In the genomic region with DNA sequence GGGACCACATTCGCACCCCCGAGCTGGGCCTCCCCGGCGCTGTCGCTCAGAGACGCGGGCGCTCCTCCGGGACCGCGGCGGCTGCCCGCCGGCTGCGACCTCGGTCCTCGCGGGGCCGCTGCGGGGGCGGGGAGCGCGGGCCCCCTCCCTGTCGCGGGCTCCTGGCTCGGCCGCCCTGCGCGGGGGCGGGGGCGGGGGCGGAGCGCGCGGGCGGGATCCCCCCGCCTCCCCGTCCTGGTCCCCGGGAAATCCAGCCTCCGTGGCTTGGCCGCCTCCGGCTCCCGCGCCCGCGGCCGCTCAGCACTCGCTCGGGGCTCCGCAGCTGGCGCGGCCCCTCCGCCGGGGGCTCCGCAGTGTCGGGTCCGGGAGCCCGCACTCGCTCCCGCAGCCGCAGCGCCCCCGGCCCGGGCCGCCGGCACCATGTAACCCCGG, we compare ENCODE assay signal across 8 mouse cellular contexts. TPM values are rescaled to one million over a fixed set of nuclear protein-coding genes. Genes with fewer than 3 reads are reported as not detected.
DNase-seq lines count a peak whose midpoint lies in the region; ATAC-seq lines count a peak whose summit lies in the region.

Dlgap3 (plus strand) TSS at position 291 of the 432 bp plus-strand sequence.

- no peaks in the 10 kb centered on the region for H3K36me3 ChIP-seq in embryonic facial prominence, embryonic 12.5 days
- H3K36me3 ChIP-seq in hindbrain, embryonic 13.5 days, result no peaks in the 10 kb centered on the region
- no peaks in the 10 kb centered on the region for H3K36me3 ChIP-seq in limb, embryonic 13.5 days

- H3K4me2 ChIP-seq in embryonic facial prominence, embryonic 12.5 days (replicated peaks), result peak within 1 kb of the TSS; percentile 100
- H3K4me2 ChIP-seq in hindbrain, embryonic 13.5 days, result peak within 1 kb of the TSS; percentile 68
- H3K4me2 ChIP-seq in limb, embryonic 13.5 days (replicated peaks), result peak within 1 kb of the TSS; percentile 100

- H3K4me1 ChIP-seq in embryonic facial prominence, embryonic 12.5 days, result peaks cover 18% of the 10 kb centered on the region
- peaks cover 57% of the 10 kb centered on the region for H3K4me1 ChIP-seq in hindbrain, embryonic 13.5 days (replicated peaks)
- peaks cover 17% of the 10 kb centered on the region for H3K4me1 ChIP-seq in limb, embryonic 13.5 days

- peak within 1 kb of the TSS; percentile 70 for H3K4me3 ChIP-seq in embryonic facial prominence, embryonic 12.5 days
- H3K4me3 ChIP-seq in hindbrain, embryonic 13.5 days, result peak within 1 kb of the TSS; percentile 96
- peak within 1 kb of the TSS; percentile 72 for H3K4me3 ChIP-seq in limb, embryonic 13.5 days

- H3K9me3 ChIP-seq in embryonic facial prominence, embryonic 12.5 days, result no peaks in the 10 kb centered on the region
- no peaks in the 10 kb centered on the region for H3K9me3 ChIP-seq in hindbrain, embryonic 13.5 days
- no peaks in the 10 kb centered on the region for H3K9me3 ChIP-seq in limb, embryonic 13.5 days

- peak within 1 kb of the TSS; percentile 62 for H3K9ac ChIP-seq in embryonic facial prominence, embryonic 12.5 days
- peak within 1 kb of the TSS; percentile 96 for H3K9ac ChIP-seq in hindbrain, embryonic 13.5 days
- peak within 1 kb of the TSS; percentile 69 for H3K9ac ChIP-seq in limb, embryonic 13.5 days

- ATAC-seq in embryonic facial prominence, embryonic 12.5 days (ENCODE audit: insufficient number of reproducible peaks, insufficient read depth, low FRiP score, low TSS enrichment), result no peak
- ATAC-seq in hindbrain, embryonic 13.5 days (ENCODE audit: low FRiP score), result peak; percentile 52
- ATAC-seq in limb, embryonic 13.5 days (ENCODE audit: low FRiP score, low read depth), result peak; percentile 37; the same call in 1 of the 2 replicates

- peak; percentile 18 to 24 for DNase-seq in heart, adult 18-20 months
- DNase-seq in heart, postnatal 25 days (ENCODE audit: low spot score), result no peak
- DNase-seq in T-cell, adult 2 months (ENCODE audit: low spot score), result peak; percentile 7
- peak; percentile 54 for DNase-seq in neural tube, embryonic 10.5 days (ENCODE audit: extremely low spot score, low spot score)
- DNase-seq in spleen, postnatal 4 days (ENCODE audit: low spot score in 2 of 2), result no peak

- H3K27ac ChIP-seq in embryonic facial prominence, embryonic 12.5 days, result no peak within 1 kb of the TSS
- peak within 1 kb of the TSS; percentile 89 for H3K27ac ChIP-seq in hindbrain, embryonic 13.5 days
- H3K27ac ChIP-seq in limb, embryonic 13.5 days, result no peak within 1 kb of the TSS

- under 1% methylated on average over 48 of the region's 67 CpGs for WGBS in embryonic facial prominence, embryonic 12.5 days
- WGBS in hindbrain, embryonic 13.5 days, result 0% methylated on average over 26 of the region's 67 CpGs
- WGBS in limb, embryonic 13.5 days, result under 1% methylated on average over 22 of the region's 67 CpGs

- H3K27me3 ChIP-seq in embryonic facial prominence, embryonic 12.5 days, result peaks cover 64% of the 10 kb centered on the region
- H3K27me3 ChIP-seq in hindbrain, embryonic 13.5 days, result peaks cover 13% of the 10 kb centered on the region; the same call in 1 of the 2 replicates
- peaks cover 82% of the 10 kb centered on the region for H3K27me3 ChIP-seq in limb, embryonic 13.5 days

- intact Hi-C loops in heart, postnatal 25 days (cut with DNase I), result no loop called here

RNA-seq across cellular contexts. Expression of gene Dlgap3, which starts in this region (rescaled TPM):
- under 1 TPM; 0.05 to 0.17 TPM for total RNA-seq in heart, adult 18-20 months (2021)
- under 1 TPM; 0.10 to 0.48 TPM for total RNA-seq in heart, postnatal 25 days (2021)
- 1.3 TPM in 2 replicates for polyA plus RNA-seq in embryonic facial prominence, embryonic 12.5 days (2016; fragmentation: Nextera tagmentation; extraction: Ambion mirVana)
- polyA plus RNA-seq in hindbrain, embryonic 13.5 days (2015; fragmentation: Nextera tagmentation; extraction: Ambion mirVana), result 13.1 and 13.4 TPM in 2 replicates
- polyA plus RNA-seq in limb, embryonic 13.5 days (2015; fragmentation: Nextera tagmentation; extraction: Ambion mirVana), result 0.53 and 0.55 TPM in 2 replicates

Comparison
In these comparisons a context has a peak if more than half of its experiments do, and no peak if none do; other contexts are left out.
1. Peak in DNase-seq in heart, adult 18-20 months; RNA of the gene not detected or under 1 TPM.
2. Peak in ATAC-seq, H3K4me3 ChIP-seq, H3K9ac ChIP-seq and H3K4me2 ChIP-seq in limb, embryonic 13.5 days; RNA of the gene not detected or under 1 TPM.
3. DNase-seq: peak in T-cell, adult 2 months (single experiment) and neural tube, embryonic 10.5 days (single experiment); none in heart, postnatal 25 days (single experiment) and spleen, postnatal 4 days (0 of 2).
4. Peak in every context shown above with its lines, with median percentiles within 50 percentile points of each other: H3K4me2 ChIP-seq, H3K4me3 ChIP-seq and H3K9ac ChIP-seq.